Mouse (Mus musculus): ENCODE measurements around the gene Cmip.

- TF ChIP-seq POLR2A (IDR thresholded peaks at IDR 0.05; ENCODE audit: control insufficient read depth in 1 of 2, insufficient read depth in 1 of 2, low read depth in 1 of 2, low read length in 2 of 2, poor library complexity in 1 of 2) (no peak), E2F4 (IDR thresholded peaks at IDR 0.05; ENCODE audit: borderline replicate concordance, low read depth, low read length) (no peak), MXI1 (IDR thresholded peaks at IDR 0.05; ENCODE audit: low read depth, low read length) (no peak), CTCF (IDR thresholded peaks at IDR 0.05 in 2 of 3, conservative IDR thresholded peaks at IDR 0.05 in 1 of 3; ENCODE audit: control insufficient read depth in 1 of 3, insufficient read depth in 1 of 3, low read depth in 2 of 3, low read length in 3 of 3, poor library complexity in 1 of 3, severe bottlenecking in 1 of 3) (no peak), NRF1 (IDR thresholded peaks at IDR 0.05; ENCODE audit: insufficient read depth, low read depth, low read length, poor library complexity, severe bottlenecking) (no peak), ELF1 (IDR thresholded peaks at IDR 0.05; ENCODE audit: low read depth, low read length) (no peak), BHLHE40 (IDR thresholded peaks at IDR 0.05; ENCODE audit: borderline replicate concordance, low read depth, low read length) (no peak)
These were observed 151.8 kb downstream of the Cmip start for GRCm38 (mm10) chr8:117408634-117409033.

Measured in MEL (cell line).